Mouse (Mus musculus): ENCODE data around the gene Adamts2.

Gene Adamts2

GRCm38 (mm10) chr11:50622238-50622726, 20.4 kb downstream of the Adamts2 start:
- DNase-seq (ENCODE audit: low read depth, low spot score): no peak

- DNase-seq (ENCODE audit: low read depth, low spot score): no peak
These were observed 21.9 kb downstream of the Adamts2 start for GRCm38 (mm10) chr11:50623806-50624205.

- DNase-seq (ENCODE audit: low read depth, low spot score): no peak
These were observed 22.4 kb downstream of the Adamts2 start for GRCm38 (mm10) chr11:50624239-50624638.

- no peak for DNase-seq (ENCODE audit: low read depth, low spot score)
These were observed 22.8 kb downstream of the Adamts2 start for GRCm38 (mm10) chr11:50624720-50625119.

GRCm38 (mm10) chr11:50628915-50629314, 27.0 kb downstream of the Adamts2 start:
- no peak for DNase-seq (ENCODE audit: low read depth, low spot score)

GRCm38 (mm10) chr11:50630462-50630861, 28.6 kb downstream of the Adamts2 start:
- DNase-seq (ENCODE audit: low read depth, low spot score): no peak

- DNase-seq (ENCODE audit: low read depth, low spot score): no peak
These were observed 30.4 kb downstream of the Adamts2 start for GRCm38 (mm10) chr11:50632270-50632669.

- DNase-seq (ENCODE audit: low read depth, low spot score): no peak
These were observed 33.2 kb downstream of the Adamts2 start for GRCm38 (mm10) chr11:50635051-50635590.

- DNase-seq (ENCODE audit: low read depth, low spot score): no peak
These were observed 35.1 kb downstream of the Adamts2 start for GRCm38 (mm10) chr11:50637026-50637425.

- no peak for DNase-seq (ENCODE audit: low read depth, low spot score)
These were observed 36.4 kb downstream of the Adamts2 start for GRCm38 (mm10) chr11:50638197-50638867.

GRCm38 (mm10) chr11:50638868-50639220, 37.0 kb downstream of the Adamts2 start:
- no peak for DNase-seq (ENCODE audit: low read depth, low spot score)

- no peak for DNase-seq (ENCODE audit: low read depth, low spot score)
These were observed 40.7 kb downstream of the Adamts2 start for GRCm38 (mm10) chr11:50642583-50642982.

GRCm38 (mm10) chr11:50646148-50646547, 44.3 kb downstream of the Adamts2 start:
- DNase-seq (ENCODE audit: low read depth, low spot score): no peak

- DNase-seq (ENCODE audit: low read depth, low spot score): no peak
These were observed 46.4 kb downstream of the Adamts2 start for GRCm38 (mm10) chr11:50648143-50648807.

- no peak for DNase-seq (ENCODE audit: low read depth, low spot score)
These were observed 48.2 kb downstream of the Adamts2 start for GRCm38 (mm10) chr11:50650037-50650436.

- no peak for DNase-seq (ENCODE audit: low read depth, low spot score)
These were observed 52.0 kb downstream of the Adamts2 start for GRCm38 (mm10) chr11:50653746-50654431.

GRCm38 (mm10) chr11:50658826-50659225, 56.9 kb downstream of the Adamts2 start:
- DNase-seq (ENCODE audit: low read depth, low spot score): no peak

- DNase-seq (ENCODE audit: low read depth, low spot score): no peak
These were observed 60.3 kb downstream of the Adamts2 start for GRCm38 (mm10) chr11:50662176-50662575.

- no peak for DNase-seq (ENCODE audit: low read depth, low spot score)
These were observed 62.9 kb downstream of the Adamts2 start for GRCm38 (mm10) chr11:50664826-50665225.

- no peak for DNase-seq (ENCODE audit: low read depth, low spot score)
These were observed 67.9 kb downstream of the Adamts2 start for GRCm38 (mm10) chr11:50669542-50670362.

GRCm38 (mm10) chr11:50670363-50670725, 68.5 kb downstream of the Adamts2 start:
- DNase-seq (ENCODE audit: low read depth, low spot score): no peak

- DNase-seq (ENCODE audit: low read depth, low spot score): no peak
These were observed 69.0 kb downstream of the Adamts2 start for GRCm38 (mm10) chr11:50670881-50671280.

All from retina, adult 2 months (tissue).